Mouse (Mus musculus) lung, adult 2 months (tissue): ENCODE data around the gene Nova2. TPM values are rescaled to one million over a fixed set of nuclear protein-coding genes. Genes with fewer than 3 reads are reported as not detected.

Experiments
- DNase-seq: peaks from one replicate; pipeline ENCODE4 v3.0.0; 2022
- H3K4me1 ChIP-seq: fragments of 200-500 bp; 2 replicates; pipeline ENCODE4 v1.6.1; 2011; ENCODE audit warnings: low read length; ENCODE audit not compliant: control insufficient read depth, insufficient read depth
- H3K4me3 ChIP-seq: fragments of 200-500 bp; replicated peaks from 2 replicates; pipeline ENCODE3; 2011; ENCODE audit warnings: low read depth, mild to moderate bottlenecking, control low read depth, low read length; ENCODE audit errors: extremely low read depth
- CTCF ChIP-seq: fragments of 200-500 bp; IDR thresholded peaks from 2 replicates; pipeline ENCODE4 v1.5.1; 2011; ENCODE audit warnings: mild to moderate bottlenecking, low read length, control low read depth; ENCODE audit not compliant: insufficient read depth
- POLR2A ChIP-seq: fragments of 200-500 bp; IDR thresholded peaks from 2 replicates; pipeline ENCODE4 v1.6.1; 2011; ENCODE audit warnings: low read depth, mild to moderate bottlenecking, control low read depth, low read length, borderline replicate concordance; ENCODE audit errors: extremely low read depth
- WGBS: fragments of 180-500 bp; shearing (Covaris S2); methylation state at CpG from one replicate; pipeline ENCODE4 v1.1.7; 2018; 5-methylcytosine and 5-hydroxymethylcytosine counted together
- polyA plus RNA-seq: library from polyadenylated mRNA; depleted of rRNA; stranded (reverse); fragments of >200 nt; gene quantifications from 2 replicates; pipeline ENCODE4 v1.2.3, GENCODE M21; 2012

Gene Nova2
- polyA plus RNA-seq, 1 experiment: 5.0 TPM

DNA sequence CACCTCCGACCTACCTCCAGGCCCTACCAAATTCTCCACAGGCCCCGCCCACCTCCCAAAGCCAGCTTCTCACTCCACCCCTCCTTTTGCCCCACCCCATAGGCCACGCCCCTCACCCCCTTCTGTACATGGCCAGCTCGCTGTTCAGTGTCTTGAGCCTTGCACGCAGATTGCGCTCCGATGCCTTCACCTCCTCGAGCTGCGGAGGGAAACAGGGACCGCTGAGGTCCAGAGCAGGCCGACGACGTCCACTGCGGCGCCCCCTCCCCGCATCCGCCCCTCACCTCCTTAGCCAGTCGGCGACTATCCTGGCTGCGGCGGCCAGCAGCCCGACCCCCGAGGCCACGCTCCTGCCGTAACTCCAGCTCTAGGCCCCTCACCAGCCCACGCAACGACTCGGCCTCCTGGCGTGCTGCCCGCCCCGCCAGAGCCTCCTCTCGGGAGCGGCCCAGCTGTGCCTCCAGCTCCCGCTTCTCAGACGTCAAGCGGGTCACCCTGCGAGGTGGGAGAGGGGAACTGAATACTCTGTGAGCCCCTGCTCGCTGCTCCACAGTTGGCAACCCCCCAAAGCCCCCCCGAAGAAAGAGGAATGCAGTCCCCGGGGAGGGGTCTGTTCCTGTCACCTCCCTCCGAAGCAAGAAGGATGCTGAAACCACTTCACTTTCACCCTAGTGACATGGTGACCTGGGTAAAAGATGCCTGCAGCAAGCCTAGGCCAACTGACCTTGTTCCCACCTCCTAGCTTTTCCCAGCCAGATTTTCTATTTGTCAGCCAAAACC is 31.8 kb upstream of the Nova2 start:
- H3K4me1 ChIP-seq: 0 out of 2 replicates have a peak, but pooled peaks cover 4% of the 10 kb centered on the region
- H3K4me3 ChIP-seq: peak overlapping the region; percentile 34
- peak; percentile 60 for DNase-seq
- WGBS: 11% methylated on average over 41 of the region's 41 CpGs
- TF ChIP-seq POLR2A: no peak
- TF ChIP-seq CTCF: no peak

DNA sequence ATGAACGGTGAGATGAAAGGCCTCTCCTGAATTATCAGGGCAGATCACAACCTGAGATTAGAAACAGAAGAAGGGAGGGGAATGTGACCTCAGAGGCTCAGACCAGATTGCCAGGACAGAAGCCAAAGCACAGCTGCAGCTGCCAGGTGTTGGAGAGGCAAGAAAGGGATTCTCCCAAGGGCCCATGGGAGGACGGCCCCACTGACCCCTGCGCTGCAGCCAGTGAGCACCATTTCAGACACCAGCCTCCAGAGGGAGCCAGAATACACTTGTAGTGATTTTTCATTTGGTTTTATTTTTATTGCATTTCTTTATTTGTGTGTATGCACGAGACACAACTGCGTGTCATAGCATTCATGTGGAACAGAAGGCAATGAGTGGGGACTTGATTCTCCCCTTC is 29.2 kb upstream of the Nova2 start:
- 32% methylated on average over 5 of the region's 5 CpGs for WGBS
- no peak overlapping the region for H3K4me3 ChIP-seq
- TF ChIP-seq CTCF (peak; percentile 48; the same call in 1 of the 2 replicates), POLR2A (no peak)
- no peak for DNase-seq
- 0 out of 2 replicates have a peak, but pooled peaks cover 4% of the 10 kb centered on the region for H3K4me1 ChIP-seq

DNA sequence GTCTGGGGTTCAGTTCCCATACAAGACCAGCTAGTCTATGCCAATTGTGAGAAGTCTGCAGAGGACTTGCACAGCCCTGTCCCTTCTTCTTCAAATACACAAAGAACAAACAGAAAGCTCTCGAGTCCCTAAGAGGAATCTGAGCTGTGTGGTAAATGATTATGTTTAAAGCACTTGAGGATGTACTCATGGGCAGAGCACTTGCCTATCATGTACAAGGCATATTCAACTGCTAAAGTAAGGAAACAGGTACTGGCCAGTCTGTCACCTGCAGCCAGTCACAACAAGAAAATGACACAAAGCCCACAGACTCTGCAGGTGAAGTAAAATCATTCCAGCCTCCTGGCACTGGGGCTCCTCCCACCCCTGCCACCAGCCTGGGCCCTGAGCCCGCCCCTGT is 25.2 kb upstream of the Nova2 start:
- 78% methylated on average over 2 of the region's 2 CpGs for WGBS
- TF ChIP-seq CTCF: no peak
- no peak for TF ChIP-seq POLR2A
- H3K4me1 ChIP-seq: no peaks in the 10 kb centered on the region
- no peak overlapping the region for H3K4me3 ChIP-seq
- no peak for DNase-seq

DNA sequence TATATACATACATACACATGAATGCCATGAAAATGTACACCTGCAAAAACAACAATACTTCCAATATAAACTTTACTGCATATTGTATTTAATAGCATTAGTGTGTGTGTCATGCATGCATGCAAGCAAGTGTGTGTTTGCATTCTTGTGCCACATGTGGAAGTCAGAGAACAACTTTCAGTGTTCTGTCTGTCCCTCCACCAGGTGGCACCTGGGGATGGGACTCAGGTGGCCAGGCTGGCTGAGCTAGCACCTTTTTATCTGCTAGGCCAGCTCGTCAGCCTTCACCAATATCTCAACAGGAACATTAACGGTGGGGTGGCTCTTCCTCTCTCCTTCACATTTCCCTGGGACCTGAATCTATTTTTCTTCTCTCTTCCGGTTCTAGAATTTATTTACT is 23.2 kb upstream of the Nova2 start:
- TF ChIP-seq CTCF (peak; percentile 19; the same call in 1 of the 2 replicates), POLR2A (no peak)
- WGBS: 63% methylated on average over 3 of the region's 3 CpGs
- DNase-seq: no peak
- H3K4me1 ChIP-seq: no peaks in the 10 kb centered on the region
- H3K4me3 ChIP-seq: no peak overlapping the region

DNA sequence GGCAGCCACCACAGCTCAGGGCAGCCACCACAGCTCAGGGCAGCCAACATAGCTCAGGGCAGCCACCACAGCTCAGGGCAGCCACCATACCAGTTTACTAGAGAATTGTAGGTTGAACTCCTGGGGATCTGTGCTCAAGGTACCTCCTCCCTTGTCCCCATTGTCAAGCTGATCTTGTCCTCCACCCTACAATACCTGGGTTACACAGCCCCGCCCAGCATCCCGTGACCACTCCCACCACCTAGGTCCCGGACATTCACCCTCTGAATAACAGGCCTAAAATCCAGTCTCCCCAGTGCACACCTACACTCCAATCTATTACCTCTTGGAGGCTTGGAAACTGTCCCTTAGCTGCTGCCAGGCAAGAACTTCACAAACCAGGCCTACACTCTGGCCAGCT is 20.7 kb upstream of the Nova2 start:
- 78% methylated on average over 3 of the region's 3 CpGs for WGBS
- no peak for DNase-seq
- H3K4me1 ChIP-seq: no peaks in the 10 kb centered on the region; the same call in 1 of the 2 replicates
- TF ChIP-seq CTCF: no peak
- no peak overlapping the region for H3K4me3 ChIP-seq

DNA sequence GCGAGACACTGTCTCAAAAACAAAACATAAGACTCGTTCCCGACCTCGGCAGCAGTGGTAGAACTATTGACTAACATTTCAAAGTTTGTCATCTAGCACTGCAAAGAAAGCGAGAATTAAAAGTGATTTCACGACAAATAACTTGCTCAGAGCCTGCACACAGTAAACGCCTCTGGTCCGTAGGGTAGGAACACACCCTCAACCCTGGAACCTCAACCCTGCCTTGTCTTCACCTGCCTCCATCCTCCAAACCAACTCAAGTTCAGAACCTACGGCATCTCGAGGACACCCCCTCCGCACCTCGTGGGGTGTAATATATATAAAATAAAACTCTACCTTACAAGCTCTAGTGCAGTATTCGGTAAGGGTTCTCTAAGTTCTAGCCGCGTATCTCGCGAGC is 15.9 kb upstream of the Nova2 start:
- no peak for DNase-seq
- no peak for TF ChIP-seq CTCF
- no peak for TF ChIP-seq POLR2A
- Histone ChIP-seq H3K4me3 (peak overlapping the region; percentile 86), H3K4me1 (peaks cover 4% of the 10 kb centered on the region)
- WGBS: 1% methylated on average over 17 of the region's 17 CpGs

DNA sequence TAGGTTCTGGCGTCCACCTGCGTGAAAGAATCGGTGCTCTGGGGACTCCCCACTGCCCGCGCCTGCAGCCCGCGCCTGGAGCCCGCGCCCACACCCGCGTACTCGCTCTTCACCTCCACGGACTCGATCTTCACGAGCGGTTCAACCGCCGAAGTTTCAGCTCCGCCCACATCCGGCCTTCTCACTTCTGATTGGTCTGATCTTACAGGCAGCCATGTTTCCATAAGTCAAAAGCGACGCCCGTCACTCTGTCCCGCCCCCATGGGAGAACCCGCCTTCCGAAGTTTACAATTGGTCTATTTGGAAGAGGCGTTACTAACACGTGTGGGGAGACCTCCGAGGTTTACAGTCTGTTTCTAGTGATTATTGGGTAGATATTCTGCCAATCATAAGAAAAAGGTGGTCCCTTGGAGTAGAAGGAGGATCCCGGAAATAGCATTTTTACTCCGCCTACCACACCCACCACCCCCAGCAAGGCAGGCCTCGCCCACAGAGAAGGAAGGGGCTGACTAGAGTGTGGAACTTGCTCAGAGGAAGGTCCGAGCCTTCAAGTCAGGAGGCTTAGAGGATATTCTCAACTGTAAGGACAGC is 15.4 kb upstream of the Nova2 start, which contains the start of gene Ccdc61:
Gene Ccdc61 (minus strand): TSS at position 175 of the 591 bp plus-strand sequence.
- under 1% methylated on average over 33 of the region's 33 CpGs for WGBS
- peak within 1 kb of the TSS; percentile 86 for H3K4me3 ChIP-seq
- TF ChIP-seq POLR2A: peak; percentile 76; the same call in 1 of the 2 replicates
- TF ChIP-seq CTCF: no peak

DNA sequence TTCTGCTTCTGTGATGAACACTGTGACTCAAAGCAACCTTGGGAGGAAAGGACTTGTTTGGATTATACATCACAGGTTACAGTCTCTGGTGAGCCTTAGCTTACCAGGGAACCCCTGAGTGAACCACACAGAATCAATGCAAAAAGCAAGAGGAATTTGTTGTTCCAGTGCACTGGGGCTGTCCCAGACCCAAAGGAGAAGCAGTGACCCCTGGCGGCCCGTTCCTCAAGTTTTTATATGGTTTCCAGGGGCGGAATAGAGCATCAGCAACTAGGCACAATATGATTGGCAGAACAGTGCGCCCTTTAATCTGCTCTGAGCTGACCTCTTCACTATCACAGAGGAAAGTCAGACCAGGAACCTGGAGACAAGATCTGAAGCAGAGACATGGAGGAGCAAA is 9.4 kb upstream of the Nova2 start:
- TF ChIP-seq CTCF (no peak), POLR2A (no peak)
- H3K4me1 ChIP-seq: no peaks in the 10 kb centered on the region
- H3K4me3 ChIP-seq: no peak overlapping the region
- 74% methylated on average over 4 of the region's 4 CpGs for WGBS
- no peak for DNase-seq

More for the DNA sequence above, 15.4 kb upstream of the Nova2 start, which contains the start of gene Ccdc61:
- peak; percentile 97 for DNase-seq
- peaks cover 4% of the 10 kb centered on the region for H3K4me1 ChIP-seq

DNA sequence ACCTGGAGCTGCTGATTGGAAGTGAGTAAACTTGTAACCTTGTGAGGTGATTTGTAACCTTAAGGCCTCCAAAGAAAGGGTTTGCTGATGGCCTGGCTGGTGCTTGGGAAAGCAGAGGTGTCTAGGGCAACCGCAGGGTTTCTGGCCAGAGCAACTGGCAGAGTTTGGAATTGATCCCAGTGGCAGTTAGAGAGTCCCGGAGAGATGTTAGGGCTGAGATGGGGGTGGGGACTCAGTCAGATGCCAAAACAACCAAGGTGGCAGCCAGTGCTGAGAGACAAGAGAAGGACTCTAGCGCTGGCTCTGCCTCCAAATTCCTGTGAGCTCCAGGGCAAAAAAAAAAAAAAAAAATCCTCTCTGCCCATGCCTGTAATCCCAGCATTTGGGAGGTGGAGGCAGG is 7.8 kb upstream of the Nova2 start:
- WGBS: 48% methylated on average over 3 of the region's 3 CpGs
- TF ChIP-seq POLR2A (no peak), CTCF (no peak)
- no peak for DNase-seq
- Histone ChIP-seq H3K4me1 (no peaks in the 10 kb centered on the region), H3K4me3 (no peak overlapping the region)

DNA sequence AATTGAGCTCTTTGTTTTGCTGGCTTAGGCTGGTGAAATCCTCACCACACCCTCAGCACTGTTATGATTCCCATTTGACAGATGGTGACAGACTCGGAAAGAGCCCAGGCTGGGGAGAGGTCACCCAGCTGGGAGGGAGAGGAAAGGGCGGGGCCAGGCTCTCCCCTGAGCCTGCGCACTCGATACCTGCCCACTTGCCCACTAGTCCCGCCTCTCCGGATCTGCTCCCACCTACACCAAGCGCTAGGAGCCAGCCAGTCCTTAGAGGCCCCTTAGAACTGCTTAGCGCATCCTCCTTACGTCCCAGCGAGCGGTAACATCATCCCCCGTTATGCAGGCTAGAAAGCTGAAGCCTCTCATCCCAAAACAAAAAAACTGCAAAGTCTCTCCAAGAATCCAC is 4.6 kb upstream of the Nova2 start:
- TF ChIP-seq POLR2A (no peak), CTCF (no peak)
- peak; percentile 62 for DNase-seq

More for the DNA sequence above, 4.6 kb upstream of the Nova2 start:
- WGBS: 2% methylated on average over 12 of the region's 12 CpGs
- no peak overlapping the region for H3K4me3 ChIP-seq
- H3K4me1 ChIP-seq: no peaks in the 10 kb centered on the region
